Mouse (Mus musculus) lung, embryonic 14.5 days (tissue): ENCODE results near the gene Naga. TPM values are rescaled to one million over a fixed set of nuclear protein-coding genes. Genes with fewer than 3 reads are reported as not detected.

Experiments used
- ATAC-seq: fragments of 200-750 bp; cut with Nextera tagmentation; 2 replicates; pipeline ENCODE4 v1.8.0; 2017; ENCODE audit warnings: mild to moderate bottlenecking, moderate TSS enrichment, moderate library complexity; ENCODE audit not compliant: insufficient read depth
- DNase-seq: peaks from one replicate; pipeline ENCODE4 v3.0.0-alpha.2; 2015
- H3K27ac ChIP-seq: fragments of 300-500 bp; sonication (generic); 2 replicates; pipeline ENCODE4 v1.5.1; 2014; ENCODE audit warnings: low read depth, mild to moderate bottlenecking, moderate library complexity
- H3K27me3 ChIP-seq: fragments of 300-500 bp; sonication (generic); 2 replicates; pipeline ENCODE4 v1.6.1; 2014; ENCODE audit warnings: low read length, control low read depth; ENCODE audit not compliant: insufficient read depth
- H3K36me3 ChIP-seq: fragments of 300-500 bp; sonication (generic); 2 replicates; pipeline ENCODE4 v1.6.1; 2014; ENCODE audit warnings: control low read depth; ENCODE audit not compliant: insufficient read depth
- H3K4me1 ChIP-seq: fragments of 300-500 bp; sonication (generic); 2 replicates; pipeline ENCODE4 v1.6.1; 2014; ENCODE audit warnings: antibody characterized with exemption, control low read depth; ENCODE audit not compliant: insufficient read depth
- H3K4me2 ChIP-seq: fragments of 300-500 bp; sonication (generic); 2 replicates; pipeline ENCODE4 v1.6.1; 2014; ENCODE audit warnings: mild to moderate bottlenecking
- H3K4me3 ChIP-seq: fragments of 300-500 bp; sonication (generic); 2 replicates; pipeline ENCODE4 v1.5.1; 2014; ENCODE audit warnings: low read depth, low read length
- H3K9ac ChIP-seq: fragments of 300-500 bp; sonication (generic); 2 replicates; pipeline ENCODE4 v1.6.1; 2014
- H3K9me3 ChIP-seq: fragments of 300-500 bp; sonication (generic); 2 replicates; pipeline ENCODE4 v1.6.1; 2016; ENCODE audit warnings: low read depth, low read length, control low read depth
- CTCF ChIP-seq: IDR thresholded peaks from 2 replicates; pipeline ENCODE4 v1.5.1; 2016; ENCODE audit warnings: antibody characterized with exemption, low read depth
- WGBS: fragments of 180-500 bp; shearing (Covaris S2); extraction: QIAGEN DNeasy Blood & Tissue Kit; methylation state at CpG from one replicate; pipeline ENCODE4 v1.1.7; 2014; 5-methylcytosine and 5-hydroxymethylcytosine counted together
- polyA plus RNA-seq: library from polyadenylated mRNA; unstranded; fragments of >200 nt; fragmentation: Nextera tagmentation; extraction: Ambion mirVana; gene quantifications from 2 replicates; pipeline ENCODE4 v1.2.1, GENCODE M21; 2014

The Naga gene
- polyA plus RNA-seq, 1 experiment from 2014 or later, result 45.9 TPM

- H3K36me3 ChIP-seq, result no peaks in the 10 kb centered on the region
- no peak for ATAC-seq
- no peaks in the 10 kb centered on the region for H3K4me1 ChIP-seq
- no peak for DNase-seq
- H3K27ac ChIP-seq, result peak overlapping the region; percentile 24; the same call in 1 of the 2 replicates
- no peak overlapping the region for H3K4me2 ChIP-seq
- no peaks in the 10 kb centered on the region for H3K27me3 ChIP-seq
- TF ChIP-seq CTCF, result no peak
- H3K9ac ChIP-seq, result no peak overlapping the region
- no peak overlapping the region for H3K4me3 ChIP-seq
- H3K9me3 ChIP-seq, result no peaks in the 10 kb centered on the region
- 53% methylated on average over 22 of the region's 22 CpGs for WGBS
These were observed 19.9 kb upstream of the Naga start for GRCm38 (mm10) chr15:82358431-82359260.

GRCm38 (mm10) chr15:82354126-82354945, 15.6 kb upstream of the Naga start, which contains the start of gene Ndufa6:
Ndufa6 (minus strand) TSS chr15:82354322.
- ATAC-seq (peak; percentile 100), DNase-seq (peak; percentile 99)
- peak within 1 kb of the TSS; percentile 97 for H3K4me3 ChIP-seq
- no peaks in the 10 kb centered on the region for H3K9me3 ChIP-seq
- H3K9ac ChIP-seq, result peak within 1 kb of the TSS; percentile 95
- 1% methylated on average over 57 of the region's 57 CpGs for WGBS
- peak within 1 kb of the TSS; percentile 95 for H3K4me2 ChIP-seq
- H3K27me3 ChIP-seq, result no peaks in the 10 kb centered on the region
- peak within 1 kb of the TSS; percentile 92 for H3K27ac ChIP-seq
- no peaks in the 10 kb centered on the region for H3K4me1 ChIP-seq
- H3K36me3 ChIP-seq, result peaks cover 24% of the 10 kb centered on the region
- peak; percentile 98 for TF ChIP-seq CTCF

GRCm38 (mm10) chr15:82353745-82354113, 15.0 kb upstream of the Naga start:
- peak overlapping the region; percentile 95 for H3K9ac ChIP-seq
- WGBS, result under 1% methylated on average over 23 of the region's 23 CpGs
- peak overlapping the region; percentile 95 for H3K4me2 ChIP-seq
- no peaks in the 10 kb centered on the region for H3K4me1 ChIP-seq
- H3K36me3 ChIP-seq, result peaks cover 30% of the 10 kb centered on the region
- ATAC-seq (peak; percentile 54), DNase-seq (no peak)
- H3K4me3 ChIP-seq, result peak overlapping the region; percentile 97
- no peak for TF ChIP-seq CTCF
- H3K27me3 ChIP-seq, result no peaks in the 10 kb centered on the region
- H3K9me3 ChIP-seq, result no peaks in the 10 kb centered on the region
- H3K27ac ChIP-seq, result peak overlapping the region; percentile 92

- H3K36me3 ChIP-seq, result peaks cover 35% of the 10 kb centered on the region
- TF ChIP-seq CTCF, result no peak
- H3K9me3 ChIP-seq, result no peaks in the 10 kb centered on the region
- peak overlapping the region; percentile 95 for H3K9ac ChIP-seq
- ATAC-seq (no peak), DNase-seq (no peak)
- H3K27ac ChIP-seq, result peak overlapping the region; percentile 92
- H3K27me3 ChIP-seq, result no peaks in the 10 kb centered on the region
- WGBS, result 22% methylated on average over 14 of the region's 14 CpGs
- no peaks in the 10 kb centered on the region for H3K4me1 ChIP-seq
- peak overlapping the region; percentile 95 for H3K4me2 ChIP-seq
- H3K4me3 ChIP-seq, result peak overlapping the region; percentile 97
These were observed 14.5 kb upstream of the Naga start for GRCm38 (mm10) chr15:82353078-82353744.

- H3K4me3 ChIP-seq, result no peak overlapping the region
- H3K36me3 ChIP-seq, result peaks cover 45% of the 10 kb centered on the region
- no peak overlapping the region for H3K9ac ChIP-seq
- DNase-seq (no peak), ATAC-seq (no peak)
- TF ChIP-seq CTCF, result no peak
- no peaks in the 10 kb centered on the region for H3K9me3 ChIP-seq
- WGBS, result 74% methylated on average over 3 of the region's 3 CpGs
- no peaks in the 10 kb centered on the region for H3K27me3 ChIP-seq
- H3K4me1 ChIP-seq, result peaks cover 3% of the 10 kb centered on the region; the same call in 1 of the 2 replicates
- H3K27ac ChIP-seq, result no peak overlapping the region
- no peak overlapping the region for H3K4me2 ChIP-seq
These were observed 12.8 kb upstream of the Naga start for GRCm38 (mm10) chr15:82351480-82351879.

- no peak for DNase-seq
- H3K4me2 ChIP-seq, result no peak overlapping the region
- no peaks in the 10 kb centered on the region for H3K27me3 ChIP-seq
- WGBS, result 82% methylated on average over 4 of the region's 4 CpGs
- no peak overlapping the region for H3K9ac ChIP-seq
- H3K9me3 ChIP-seq, result no peaks in the 10 kb centered on the region
- peaks cover 3% of the 10 kb centered on the region; the same call in 1 of the 2 replicates for H3K4me1 ChIP-seq
- H3K36me3 ChIP-seq, result peaks cover 45% of the 10 kb centered on the region
- TF ChIP-seq CTCF, result no peak
- no peak for ATAC-seq
- no peak overlapping the region for H3K4me3 ChIP-seq
- no peak overlapping the region for H3K27ac ChIP-seq
These were observed 11.6 kb upstream of the Naga start for GRCm38 (mm10) chr15:82350349-82350748.
